Mouse (Mus musculus): ENCODE measurements around the gene Uvrag. TPM values are rescaled to one million over a fixed set of nuclear protein-coding genes. Genes with fewer than 3 reads are reported as not detected.

Gene Uvrag
- polyA plus RNA-seq, 1 experiment, result 11.5 TPM

DNA sequence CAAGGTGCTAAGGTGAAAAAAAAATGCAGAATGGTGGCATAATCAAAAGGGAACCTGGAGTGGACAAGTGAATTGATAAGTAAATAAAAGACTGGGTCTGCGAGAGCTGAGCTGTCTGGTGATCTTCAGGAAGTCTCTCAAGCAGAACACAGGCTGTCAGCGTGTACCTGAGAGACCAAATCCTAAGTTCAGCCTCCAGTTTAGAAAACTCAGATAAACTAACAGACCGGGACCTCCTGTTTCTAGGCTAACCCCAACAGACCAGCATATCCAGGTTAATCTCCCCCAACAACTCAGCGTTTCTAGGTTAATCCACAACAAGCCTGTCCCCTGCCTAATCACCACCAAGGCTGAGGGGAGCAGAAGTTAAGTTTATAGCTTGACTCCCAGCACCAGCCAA lies 87.3 kb downstream of the Uvrag start:
- no peaks in the 10 kb centered on the region for H3K4me1 ChIP-seq (ENCODE audit: control insufficient read depth, insufficient read depth, insufficient read length, low read length)
- H3K4me3 ChIP-seq (ENCODE audit: insufficient read depth, low read depth, low read length), result no peak overlapping the region
- no peak overlapping the region for H3K27ac ChIP-seq (replicated peaks; ENCODE audit: low read depth, low read length)

- H3K4me1 ChIP-seq (ENCODE audit: control insufficient read depth, insufficient read depth, insufficient read length, low read length), result no peaks in the 10 kb centered on the region
- H3K4me3 ChIP-seq (ENCODE audit: insufficient read depth, low read depth, low read length), result no peak overlapping the region
- peak overlapping the region; percentile 68 for H3K27ac ChIP-seq (replicated peaks; ENCODE audit: low read depth, low read length)
Observed at GRCm38 (mm10) chr7:99052471-99053241, 88.3 kb downstream of the Uvrag start.

DNA sequence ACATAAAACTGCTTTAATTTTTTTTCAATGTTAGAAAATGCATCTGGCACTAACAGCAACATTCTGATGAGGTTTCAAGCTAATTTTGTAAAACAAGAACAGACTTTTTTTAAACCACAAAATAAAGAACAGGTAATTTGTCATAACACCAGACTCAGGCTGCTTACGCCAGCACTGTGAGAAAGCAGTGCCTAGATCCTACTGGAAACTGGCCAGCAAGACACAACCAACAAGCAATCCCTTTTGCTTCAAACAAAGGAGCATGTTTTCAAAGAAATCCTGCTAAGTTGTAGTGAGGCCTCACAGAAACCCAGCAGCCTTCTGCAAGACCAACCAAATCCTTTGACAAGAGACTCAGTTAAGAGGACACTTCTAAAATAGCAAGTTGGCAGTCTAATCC lies 90.1 kb downstream of the Uvrag start:
- H3K4me3 ChIP-seq (ENCODE audit: insufficient read depth, low read depth, low read length), result no peak overlapping the region
- no peak overlapping the region for H3K27ac ChIP-seq (replicated peaks; ENCODE audit: low read depth, low read length)
- no peaks in the 10 kb centered on the region for H3K4me1 ChIP-seq (ENCODE audit: control insufficient read depth, insufficient read depth, insufficient read length, low read length)

DNA sequence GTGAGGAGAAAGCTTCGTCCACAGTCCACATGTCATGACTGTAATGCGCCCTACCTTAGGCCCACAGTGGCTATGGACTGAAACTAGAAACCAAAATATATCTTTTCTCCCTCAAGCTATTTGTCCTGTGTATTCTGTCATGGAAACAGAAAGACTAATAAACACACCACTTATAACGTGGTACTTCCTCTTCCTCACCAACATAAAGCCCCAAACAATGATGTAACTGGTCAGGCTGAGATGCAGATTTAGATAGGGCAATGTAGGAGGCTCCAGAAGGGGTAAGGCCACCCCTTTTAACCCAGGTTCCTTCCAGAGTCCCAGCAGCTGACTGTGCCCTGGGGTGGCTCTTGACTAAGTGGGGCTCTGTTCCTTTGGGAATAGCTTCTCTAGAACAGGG lies 91.0 kb downstream of the Uvrag start:
- Histone ChIP-seq H3K27ac (replicated peaks; ENCODE audit: low read depth, low read length) (peak overlapping the region; percentile 50; the same call in 1 of the 2 replicates), H3K4me3 (ENCODE audit: insufficient read depth, low read depth, low read length) (no peak overlapping the region), H3K4me1 (ENCODE audit: control insufficient read depth, insufficient read depth, insufficient read length, low read length) (no peaks in the 10 kb centered on the region)

DNA sequence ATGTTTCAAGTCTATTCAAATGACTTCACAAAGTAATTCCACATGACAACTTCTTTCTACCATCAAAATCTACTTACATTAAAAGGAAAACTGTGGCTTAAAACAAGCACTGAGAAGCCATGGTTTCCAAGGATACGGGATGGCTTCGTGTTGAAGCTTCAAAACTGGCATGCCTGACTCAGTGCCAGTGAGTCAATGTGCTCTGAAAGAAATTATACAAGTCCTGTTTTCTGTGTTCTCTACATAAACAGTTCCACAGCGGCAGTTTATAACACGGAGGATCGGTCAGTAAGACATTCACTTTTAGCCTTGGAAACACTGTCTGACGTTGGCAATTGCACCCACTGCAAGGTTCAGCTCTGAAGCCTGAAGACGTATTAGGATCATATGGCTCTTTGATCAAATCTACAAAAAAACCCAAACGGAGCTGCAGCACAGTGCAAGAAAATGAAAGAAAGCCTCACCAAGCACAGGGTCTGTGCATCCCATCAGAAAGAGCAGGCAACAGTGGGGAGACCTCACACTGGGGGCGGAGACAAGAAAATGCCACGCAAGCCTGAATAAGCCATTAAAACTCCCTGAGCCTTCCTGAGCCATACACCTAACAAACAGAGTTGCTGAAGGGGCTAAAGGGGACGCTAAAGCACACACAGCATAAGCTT lies 94.3 kb downstream of the Uvrag start:
- Histone ChIP-seq H3K4me3 (ENCODE audit: insufficient read depth, low read depth, low read length) (no peak overlapping the region), H3K27ac (replicated peaks; ENCODE audit: low read depth, low read length) (no peak overlapping the region), H3K4me1 (ENCODE audit: control insufficient read depth, insufficient read depth, insufficient read length, low read length) (no peaks in the 10 kb centered on the region)

- H3K4me3 ChIP-seq (ENCODE audit: insufficient read depth, low read depth, low read length), result no peak overlapping the region
- no peaks in the 10 kb centered on the region for H3K4me1 ChIP-seq (ENCODE audit: control insufficient read depth, insufficient read depth, insufficient read length, low read length)
Observed at GRCm38 (mm10) chr7:99045525-99045924, 95.4 kb downstream of the Uvrag start.

DNA sequence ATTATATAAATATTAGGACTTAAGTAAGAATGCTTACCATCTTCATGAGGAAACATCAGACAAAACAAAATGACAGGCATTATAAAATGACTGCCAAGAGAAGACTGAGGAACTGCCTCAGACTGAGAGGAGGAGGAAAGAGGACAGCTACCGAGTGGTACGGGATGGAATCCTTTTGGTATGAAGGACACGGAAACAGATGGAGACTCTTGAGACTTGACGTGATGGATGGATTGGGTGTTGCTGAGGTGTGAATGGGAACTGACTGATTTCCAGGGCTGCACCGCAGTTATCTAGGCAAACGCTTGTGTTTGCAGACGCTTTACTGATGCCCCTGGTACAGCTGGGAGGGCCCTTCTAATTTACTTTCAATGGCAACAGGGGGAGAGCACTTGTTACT lies 97.0 kb downstream of the Uvrag start:
- H3K4me3 ChIP-seq (ENCODE audit: insufficient read depth, low read depth, low read length), result no peak overlapping the region
- no peaks in the 10 kb centered on the region for H3K4me1 ChIP-seq (ENCODE audit: control insufficient read depth, insufficient read depth, insufficient read length, low read length)
- no peak overlapping the region for H3K27ac ChIP-seq (replicated peaks; ENCODE audit: low read depth, low read length)

More at GRCm38 (mm10) chr7:99045525-99045924, 95.4 kb downstream of the Uvrag start:
- no peak overlapping the region for H3K27ac ChIP-seq (replicated peaks; ENCODE audit: low read depth, low read length)

DNA sequence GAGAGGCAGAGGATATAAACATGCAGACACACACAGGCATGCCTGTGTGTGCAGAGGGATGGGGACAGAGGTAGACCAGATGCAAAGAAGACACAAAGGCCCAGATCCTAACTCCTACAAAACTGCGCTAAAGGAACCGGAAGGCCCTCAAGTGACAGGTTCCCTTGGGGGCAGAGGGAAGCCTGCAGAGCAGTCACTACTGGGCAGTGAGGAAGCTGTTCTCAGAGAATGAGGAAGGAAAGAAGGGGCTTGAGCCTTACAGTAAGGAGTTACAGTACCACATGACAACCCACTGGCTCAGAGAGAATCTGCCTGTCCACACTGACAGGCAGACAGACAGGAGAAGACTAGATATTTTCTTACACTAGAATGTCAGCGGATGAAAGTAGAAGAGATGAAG lies 97.6 kb downstream of the Uvrag start:
- no peak overlapping the region for H3K4me3 ChIP-seq (ENCODE audit: insufficient read depth, low read depth, low read length)
- H3K4me1 ChIP-seq (ENCODE audit: control insufficient read depth, insufficient read depth, insufficient read length, low read length), result no peaks in the 10 kb centered on the region
- no peak overlapping the region for H3K27ac ChIP-seq (replicated peaks; ENCODE audit: low read depth, low read length)

DNA sequence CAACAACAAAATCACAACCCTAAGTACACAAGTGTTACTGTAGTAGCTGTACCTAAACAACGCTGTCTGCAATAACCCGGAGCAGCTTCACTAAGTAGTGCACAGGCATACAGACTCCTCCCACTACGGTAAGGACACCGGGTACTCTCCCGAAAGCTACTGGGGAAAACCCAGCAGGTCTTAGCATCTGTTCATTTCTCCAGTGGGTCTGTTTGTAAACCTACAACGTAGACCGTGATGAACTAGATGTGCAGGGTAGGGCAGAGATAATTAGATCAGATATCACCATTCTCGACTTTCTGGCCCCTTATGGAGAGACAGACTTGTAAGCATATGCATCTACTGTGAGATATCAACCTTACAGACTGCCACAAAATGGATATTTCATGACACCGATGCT lies 99.1 kb downstream of the Uvrag start:
- Histone ChIP-seq H3K4me1 (ENCODE audit: control insufficient read depth, insufficient read depth, insufficient read length, low read length) (no peaks in the 10 kb centered on the region), H3K4me3 (ENCODE audit: insufficient read depth, low read depth, low read length) (no peak overlapping the region), H3K27ac (replicated peaks; ENCODE audit: low read depth, low read length) (no peak overlapping the region)

GRCm38 (mm10) chr7:99039912-99040311 lies 101.0 kb downstream of the Uvrag start:
- no peaks in the 10 kb centered on the region for H3K4me1 ChIP-seq (ENCODE audit: control insufficient read depth, insufficient read depth, insufficient read length, low read length)
- no peak overlapping the region for H3K4me3 ChIP-seq (ENCODE audit: insufficient read depth, low read depth, low read length)
- no peak overlapping the region for H3K27ac ChIP-seq (replicated peaks; ENCODE audit: low read depth, low read length)

GRCm38 (mm10) chr7:99036284-99036683 lies 104.7 kb downstream of the Uvrag start:
- no peaks in the 10 kb centered on the region for H3K4me1 ChIP-seq (ENCODE audit: control insufficient read depth, insufficient read depth, insufficient read length, low read length)
- H3K4me3 ChIP-seq (ENCODE audit: insufficient read depth, low read depth, low read length), result no peak overlapping the region
- no peak overlapping the region for H3K27ac ChIP-seq (replicated peaks; ENCODE audit: low read depth, low read length)

DNA sequence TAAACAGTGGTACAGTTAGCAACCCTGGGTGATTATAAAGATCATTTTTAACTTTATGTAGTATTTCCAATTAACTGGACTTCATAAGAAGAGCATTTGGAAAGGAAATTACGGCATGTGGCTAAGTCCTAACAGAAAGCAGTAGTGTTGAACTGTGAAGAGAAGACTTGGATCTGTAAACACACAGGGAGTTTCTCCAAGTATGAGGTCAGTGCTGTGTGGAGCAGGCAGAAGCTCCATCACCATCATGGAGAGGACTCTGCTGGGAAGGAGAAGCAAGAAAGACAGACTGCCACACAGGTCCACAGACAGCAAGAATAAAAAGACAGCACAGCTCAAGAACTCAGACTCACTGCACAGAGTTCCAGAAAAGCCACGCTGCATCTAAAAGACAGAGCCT lies 106.0 kb downstream of the Uvrag start:
- Histone ChIP-seq H3K4me1 (ENCODE audit: control insufficient read depth, insufficient read depth, insufficient read length, low read length) (no peaks in the 10 kb centered on the region), H3K4me3 (ENCODE audit: insufficient read depth, low read depth, low read length) (no peak overlapping the region), H3K27ac (replicated peaks; ENCODE audit: low read depth, low read length) (no peak overlapping the region)

DNA sequence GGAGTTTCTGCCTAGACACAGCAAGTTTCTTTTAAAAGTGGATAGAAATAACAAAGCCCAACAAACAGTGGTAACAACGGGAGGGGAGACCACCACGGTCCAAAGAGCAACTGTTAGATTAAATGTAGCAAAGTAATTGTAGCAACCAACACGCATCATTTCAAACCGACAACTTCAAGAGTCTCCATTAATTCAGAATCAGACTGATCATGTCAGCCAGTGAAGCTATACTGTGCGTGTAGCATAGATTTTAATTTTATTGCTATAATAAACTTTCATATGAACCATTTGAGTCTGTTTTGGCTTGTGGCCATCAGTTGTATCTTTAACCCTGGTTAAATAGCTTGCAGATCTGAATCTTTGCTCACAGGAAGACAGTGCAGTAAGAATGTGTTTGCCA lies 107.1 kb downstream of the Uvrag start:
- Histone ChIP-seq H3K27ac (replicated peaks; ENCODE audit: low read depth, low read length) (no peak overlapping the region), H3K4me1 (ENCODE audit: control insufficient read depth, insufficient read depth, insufficient read length, low read length) (no peaks in the 10 kb centered on the region)

DNA sequence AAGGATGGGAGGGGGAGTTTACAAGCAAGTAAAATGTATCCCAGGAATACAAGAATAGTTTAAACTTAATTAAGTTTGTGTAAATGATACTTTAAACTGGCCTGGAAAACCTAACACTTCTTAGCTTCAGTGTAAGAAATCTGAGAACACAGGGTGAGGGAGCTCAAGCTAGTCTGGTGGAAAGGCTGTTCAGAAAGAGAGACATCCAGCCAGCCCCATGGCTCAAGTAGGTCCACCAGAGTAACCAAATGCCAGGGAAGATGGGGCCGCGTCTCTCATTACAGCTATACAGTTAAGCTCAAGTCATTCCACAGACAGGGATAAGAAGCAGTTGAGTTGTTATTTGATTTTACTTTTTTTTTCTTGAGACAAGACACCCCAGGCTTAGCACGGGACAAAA lies 107.6 kb downstream of the Uvrag start:
- Histone ChIP-seq H3K4me3 (ENCODE audit: insufficient read depth, low read depth, low read length) (no peak overlapping the region), H3K27ac (replicated peaks; ENCODE audit: low read depth, low read length) (no peak overlapping the region), H3K4me1 (ENCODE audit: control insufficient read depth, insufficient read depth, insufficient read length, low read length) (no peaks in the 10 kb centered on the region)

More for the DNA sequence above, 107.1 kb downstream of the Uvrag start:
- no peak overlapping the region for H3K4me3 ChIP-seq (ENCODE audit: insufficient read depth, low read depth, low read length)

DNA sequence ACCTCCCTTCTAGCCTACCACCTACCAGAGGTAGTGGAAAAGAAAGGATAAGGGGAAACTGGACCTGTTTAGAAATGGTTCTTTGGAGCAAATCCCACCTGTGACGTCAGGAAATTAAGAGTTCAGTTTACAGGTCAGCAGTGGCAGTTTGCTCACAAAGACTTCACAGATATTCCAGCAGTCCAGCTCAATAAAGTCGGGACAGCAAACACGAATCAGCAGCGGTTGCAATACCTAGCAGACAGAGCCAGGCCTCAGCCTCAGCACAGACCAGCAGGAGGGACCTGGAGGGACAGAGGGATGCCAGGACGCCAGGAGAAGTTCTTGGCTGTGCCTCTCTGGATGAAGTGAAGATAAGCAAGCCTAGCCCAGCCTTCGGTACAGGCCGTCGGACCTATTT lies 108.9 kb downstream of the Uvrag start:
- Histone ChIP-seq H3K4me3 (ENCODE audit: insufficient read depth, low read depth, low read length) (no peak overlapping the region), H3K27ac (replicated peaks; ENCODE audit: low read depth, low read length) (no peak overlapping the region), H3K4me1 (ENCODE audit: control insufficient read depth, insufficient read depth, insufficient read length, low read length) (no peaks in the 10 kb centered on the region)

GRCm38 (mm10) chr7:99028108-99028507 lies 112.8 kb downstream of the Uvrag start:
- Histone ChIP-seq H3K4me1 (ENCODE audit: control insufficient read depth, insufficient read depth, insufficient read length, low read length) (no peaks in the 10 kb centered on the region), H3K27ac (replicated peaks; ENCODE audit: low read depth, low read length) (no peak overlapping the region), H3K4me3 (ENCODE audit: insufficient read depth, low read depth, low read length) (no peak overlapping the region)

All from brown adipose tissue, adult 24 weeks (tissue).